Comparison of ENCODE assay signal across 9 mouse cellular contexts in the genomic region with DNA sequence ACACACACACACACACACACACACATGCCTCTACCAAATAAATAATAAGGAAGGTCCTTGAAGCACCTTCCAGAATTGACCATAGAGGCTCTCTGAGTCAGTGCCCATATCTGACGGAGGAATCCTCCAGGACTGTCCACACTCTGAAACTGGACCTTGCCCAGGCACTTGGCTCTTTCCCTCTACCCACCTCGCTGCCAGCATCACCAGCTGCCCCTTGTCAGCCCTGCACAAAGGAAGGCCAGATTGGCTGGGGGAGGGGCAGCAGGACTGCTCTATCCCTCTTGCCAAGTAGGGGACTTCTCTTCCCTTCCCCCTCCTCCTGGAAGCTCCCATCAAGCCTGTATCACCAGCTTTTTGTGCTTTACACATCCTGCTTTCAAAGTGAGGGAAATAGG. TPM values are rescaled to one million over a fixed set of nuclear protein-coding genes. Genes with fewer than 3 reads are reported as not detected.
A peak's percentile ranks its signal among the peaks of the same experiment; 100 is the strongest.
DNase-seq lines count a peak whose midpoint lies in the region; ATAC-seq and TF ChIP-seq lines count a peak whose summit lies in the region.
"Had no signal": no experiment of that assay in that cellular context is flagged by ENCODE, and none has a peak within 500 bp of the region (broad histone marks: within the 10 kb centered on the region; RNA-seq: fewer than 3 reads in every experiment).

No protein-coding gene starts in this region.

- WGBS in cerebellum, adult 2 months, result 3% methylated on average over 2 of the region's 2 CpGs
- 23% methylated on average over 2 of the region's 2 CpGs for WGBS in kidney, adult 2 months

- no peak for TF ChIP-seq POLR2A in cerebellum, adult 2 months (IDR thresholded peaks at IDR 0.05; ENCODE audit: borderline replicate concordance, insufficient read depth, low read length)
- no peak for TF ChIP-seq POLR2A in kidney, adult 2 months (IDR thresholded peaks at IDR 0.05; ENCODE audit: low read depth, low read length)

- ATAC-seq in frontal cortex, adult (ENCODE audit: low TSS enrichment), result 0 out of 2 replicates have a peak, but pooled peaks have one; percentile 38

- H3K4me3 ChIP-seq in cerebellum, adult 2 months (replicated peaks; ENCODE audit: insufficient read depth, low read depth, low read length), result no peak overlapping the region
- H3K4me3 ChIP-seq in kidney, adult 2 months (ENCODE audit: insufficient read depth, low read depth, low read length), result no peak overlapping the region
- H3K4me3 ChIP-seq: left cerebral cortex, adult 2 months had no signal

- H3K27ac ChIP-seq in cerebellum, adult 2 months (ENCODE audit: insufficient read depth, low read length), result peak overlapping the region; percentile 72; the same call in 1 of the 2 replicates
- H3K27ac ChIP-seq in kidney, adult 2 months (ENCODE audit: insufficient read depth, low read depth, low read length), result no peak overlapping the region
- H3K27ac ChIP-seq: left cerebral cortex, adult 2 months had no signal

- DNase-seq in frontal cortex, postnatal 25 days (ENCODE audit: low spot score in 2 of 2), result no peak
- peak; percentile 98 to 99 for DNase-seq in cerebellum, adult 2 months
- DNase-seq in gastrocnemius, adult 8-10 months (ENCODE audit: low spot score in 2 of 2), result peak; percentile 6 to 24
- peak; percentile 60 for DNase-seq in kidney, adult 2 months
- peak; percentile 50 to 75 for DNase-seq in lung, postnatal 4 days
- DNase-seq in spleen, postnatal 10 days (ENCODE audit: low spot score in 2 of 2), result no peak
- no peak for DNase-seq in urinary bladder, postnatal 10 days (ENCODE audit: low spot score)

- H3K36me3 ChIP-seq in kidney, adult 2 months (ENCODE audit: control insufficient read depth, insufficient read depth, low read length), result no peaks in the 10 kb centered on the region

- peaks cover 20% of the 10 kb centered on the region for H3K4me1 ChIP-seq in cerebellum, adult 2 months (ENCODE audit: control insufficient read depth, insufficient read depth, low read length)
- H3K4me1 ChIP-seq in kidney, adult 2 months (ENCODE audit: control insufficient read depth, insufficient read depth, low read length), result no peaks in the 10 kb centered on the region

- no peak for TF ChIP-seq CTCF in cerebellum, adult 2 months (IDR thresholded peaks at IDR 0.05; ENCODE audit: borderline replicate concordance, insufficient read depth, low read depth, low read length)
- TF ChIP-seq CTCF in kidney, adult 2 months (conservative IDR thresholded peaks at IDR 0.05; ENCODE audit: insufficient read depth, insufficient read length, low read depth, low read length), result no peak

- no peaks in the 10 kb centered on the region for H3K27me3 ChIP-seq in cerebellum, adult 2 months (ENCODE audit: control insufficient read depth, insufficient read depth, low read length)
- H3K27me3 ChIP-seq in kidney, adult 2 months (replicated peaks; ENCODE audit: control insufficient read depth, insufficient read depth, low read length), result no peaks in the 10 kb centered on the region

RNA-seq across cellular contexts. Expression of gene Gramd1b, which starts 6.5 kb away (rescaled TPM):
- polyA plus RNA-seq in cerebellum, adult 2 months (2012; rRNA removed), result 188 and 204 TPM in 2 replicates
- total RNA-seq in gastrocnemius, adult 8-10 months (2022), result 1 to 10 TPM; 3.6 to 6.0 (median 4.8) TPM
- polyA plus RNA-seq in kidney, adult 2 months (2012; rRNA removed), result 210 and 285 TPM in 2 replicates

Comparison
In these comparisons a context has a peak if more than half of its experiments do, and no peak if none do; other contexts are left out.
1. DNase-seq: peak in cerebellum, adult 2 months (2 of 2), gastrocnemius, adult 8-10 months (2 of 2), kidney, adult 2 months (single experiment) and lung, postnatal 4 days (2 of 2); none in frontal cortex, postnatal 25 days (0 of 2), spleen, postnatal 10 days (0 of 2) and urinary bladder, postnatal 10 days (single experiment).